Mouse (Mus musculus): ENCODE results near the gene Larp1b.

Larp1b gene

GRCm38 (mm10) chr3:41082885-41083789 lies 133.5 kb downstream of the Larp1b start, which contains the start of gene Pgrmc2:
Gene Pgrmc2 (minus strand): TSS chr3:41083046.
- peak; percentile 97 for DNase-seq (ENCODE audit: low read depth)

- DNase-seq (ENCODE audit: low read depth) = no peak
Observed at GRCm38 (mm10) chr3:41083790-41084112, 134.1 kb downstream of the Larp1b start.

GRCm38 (mm10) chr3:41084421-41084820 lies 134.8 kb downstream of the Larp1b start:
- DNase-seq (ENCODE audit: low read depth) = no peak

DNA sequence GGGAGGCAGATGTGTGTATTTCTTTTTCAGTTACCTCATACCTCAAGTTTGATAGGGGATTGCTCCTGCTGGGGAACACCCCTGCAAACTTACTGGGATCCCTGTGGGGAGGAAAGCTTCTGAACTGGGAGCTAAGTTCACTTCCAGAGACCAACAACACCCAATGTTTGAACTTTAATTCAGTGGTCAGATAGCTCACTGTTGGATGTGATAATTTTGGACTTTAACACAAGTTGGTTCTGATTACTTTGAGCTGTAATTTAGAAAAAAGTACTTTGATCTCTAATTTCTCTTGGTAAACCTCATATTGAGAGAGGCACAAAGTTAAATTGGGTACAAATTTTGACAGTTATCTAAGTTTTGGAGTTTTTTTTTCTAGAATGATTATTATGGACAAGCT lies 137.4 kb downstream of the Larp1b start:
- DNase-seq (ENCODE audit: low read depth) = no peak

Data from induced T-regulatory cell, adult 2 months (primary cell).